Mouse (Mus musculus) ovary, adult 2 months (tissue): ENCODE results near the gene Olfr1387. TPM values are rescaled to one million over a fixed set of nuclear protein-coding genes. Genes with fewer than 3 reads are reported as not detected.

Experiments used
- polyA plus RNA-seq: library from polyadenylated mRNA; depleted of rRNA; stranded (reverse); fragments of >200 nt; gene quantifications from 2 replicates; pipeline ENCODE4 v1.2.3, GENCODE M21; 2012; rRNA removed

Olfr1387 gene
- polyA plus RNA-seq, result not detected in 2 replicates

DNA sequence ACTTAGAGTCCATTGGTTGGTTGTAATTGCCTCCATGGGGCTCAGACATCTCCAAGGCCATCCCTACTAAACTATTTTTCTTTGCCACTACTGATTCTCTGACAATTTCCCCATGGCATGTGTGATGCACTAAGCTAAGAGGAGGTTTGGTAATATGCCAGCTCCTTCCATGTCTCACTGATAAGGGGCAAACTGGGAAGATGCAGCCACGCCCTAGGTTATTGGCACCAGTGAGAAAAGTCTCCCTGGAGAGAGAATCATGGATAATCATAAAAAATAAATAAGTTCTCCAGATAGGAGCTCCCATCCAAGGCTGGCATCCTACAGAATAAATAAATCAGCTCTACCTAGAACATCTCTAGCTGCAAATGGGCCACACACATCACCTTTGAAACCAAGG is at the start of gene Olfr1387:
Gene Olfr1387 (plus strand): TSS at position 301 of the 400 bp plus-strand sequence.

GRCm38 (mm10) chr11:49422767-49423166 is 32.4 kb upstream of the Olfr1387 start, which contains the start of gene Olfr1389:
Olfr1389 (plus strand) TSS chr11:49423067.

DNA sequence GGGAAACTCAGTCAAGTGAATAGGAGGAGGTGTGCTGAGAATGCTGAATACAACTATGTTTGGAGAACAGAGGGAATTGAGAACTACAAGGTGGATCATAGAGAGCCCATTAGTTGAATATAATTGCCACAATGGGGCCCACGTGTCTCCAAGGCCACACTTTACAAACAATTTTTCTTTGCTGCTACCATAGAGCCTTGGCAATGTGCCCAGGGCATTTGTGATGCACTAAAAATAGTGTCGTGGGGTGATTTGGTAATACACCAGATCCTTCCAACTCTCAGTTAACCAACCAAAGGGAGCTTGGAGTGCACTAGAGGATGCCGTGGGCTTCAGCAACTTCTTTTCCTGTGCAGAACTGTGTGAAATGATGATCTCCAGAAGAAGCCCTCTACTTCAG is 18.7 kb upstream of the Olfr1387 start, which contains the start of gene Olfr1388:
Gene Olfr1388 (plus strand): TSS at position 214 of the 400 bp plus-strand sequence.

DNA sequence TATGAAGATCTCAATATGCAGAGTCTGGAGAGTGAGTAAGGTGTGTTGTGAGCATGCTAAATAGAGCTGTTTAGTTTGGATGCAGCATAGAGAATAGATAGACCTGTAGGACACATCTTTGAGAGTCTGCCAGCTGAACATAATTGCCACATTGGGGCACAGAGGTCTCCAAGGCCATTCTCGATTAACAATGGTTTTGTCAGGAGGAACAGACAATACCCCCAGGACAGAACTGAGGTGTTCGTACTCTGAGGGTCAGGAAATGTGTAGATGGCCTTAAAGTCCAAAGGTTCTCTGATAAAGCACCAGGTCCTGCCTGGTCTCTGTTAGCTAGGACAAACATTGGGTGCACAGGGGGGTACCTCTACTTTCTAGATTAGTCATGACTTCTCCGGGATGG is 9.6 kb downstream of the Olfr1387 start, which contains the start of gene Olfr1386:
Gene Olfr1386 (plus strand): TSS at position 301 of the 400 bp plus-strand sequence.

DNA sequence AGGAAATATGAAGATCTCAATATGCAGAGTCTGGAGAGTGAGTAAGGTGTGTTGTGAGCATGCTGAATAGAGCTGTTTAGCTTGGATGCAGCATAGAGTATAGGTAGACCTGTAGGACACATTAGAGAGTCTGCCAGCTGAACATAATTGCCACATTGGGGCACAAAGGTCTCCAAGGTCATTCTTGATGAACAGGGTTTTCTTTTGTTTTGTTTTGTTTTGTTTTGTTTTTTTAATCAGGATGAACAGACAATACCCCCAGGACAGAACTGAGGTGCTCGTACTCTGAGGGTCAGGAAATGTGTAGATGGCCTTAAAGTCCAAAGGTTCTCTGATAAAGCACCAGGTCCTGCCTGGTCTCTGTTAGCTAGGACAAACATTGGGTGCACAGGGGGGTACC is 33.6 kb downstream of the Olfr1387 start, which contains the start of gene Olfr1385:
Gene Olfr1385 (plus strand): TSS at position 301 of the 400 bp plus-strand sequence.

Other genes with a start within 250 kb of the Olfr1387 start
- 218 and 240 TPM in 2 replicates for gene Mgat1, start 211.2 kb upstream of the Olfr1387 start, polyA plus RNA-seq
- gene Olfr1393, start 177.0 kb upstream of the Olfr1387 start, polyA plus RNA-seq, result not detected in 2 replicates
- gene Olfr1392, start 170.1 kb upstream of the Olfr1387 start, polyA plus RNA-seq, result 0.16 and 0.17 TPM in 2 replicates
- gene Olfr10, start 150.6 kb upstream of the Olfr1387 start, polyA plus RNA-seq, result not detected in 2 replicates
- gene Olfr1391, start 132.6 kb upstream of the Olfr1387 start, polyA plus RNA-seq, result not detected in 2 replicates
- gene Olfr1390, start 120.2 kb upstream of the Olfr1387 start, polyA plus RNA-seq, result not detected in 2 replicates
- not detected in 2 replicates for gene Olfr1389, start 32.3 kb upstream of the Olfr1387 start, polyA plus RNA-seq
- 0.06 and 0.18 TPM in 2 replicates for gene Olfr1388, start 18.7 kb upstream of the Olfr1387 start, polyA plus RNA-seq
- gene Olfr1386, start 9.7 kb downstream of the Olfr1387 start, polyA plus RNA-seq, result not detected in 2 replicates
- not detected in 2 replicates for gene Olfr1385, start 33.7 kb downstream of the Olfr1387 start, polyA plus RNA-seq
- gene Olfr1384, start 51.4 kb downstream of the Olfr1387 start, polyA plus RNA-seq, result not detected in 2 replicates
- gene Olfr1383, start 64.3 kb downstream of the Olfr1387 start, polyA plus RNA-seq, result not detected in 2 replicates
- gene Olfr1382, start 72.9 kb downstream of the Olfr1387 start, polyA plus RNA-seq, result not detected in 2 replicates
- not detected in 2 replicates for gene Olfr1381, start 88.1 kb downstream of the Olfr1387 start, polyA plus RNA-seq
- not detected in 2 replicates for gene Olfr1380, start 101.5 kb downstream of the Olfr1387 start, polyA plus RNA-seq
- gene Flt4, start 153.9 kb downstream of the Olfr1387 start, polyA plus RNA-seq, result 22.5 TPM in 2 replicates
- 3.6 and 4.4 TPM in 2 replicates for gene Scgb3a1, start 208.3 kb downstream of the Olfr1387 start, polyA plus RNA-seq